Mouse (Mus musculus): ENCODE results near the gene Fbxl5. TPM values are rescaled to one million over a fixed set of nuclear protein-coding genes. Genes with fewer than 3 reads are reported as not detected.

The Fbxl5 gene
- 70.6 TPM for polyA plus RNA-seq (2017; shearing (Covaris generic))

GRCm38 (mm10) chr5:43821538-43821937 is at the start of gene Fbxl5:
Gene Fbxl5, minus strand, starts transcription at chr5:43821638.

DNA sequence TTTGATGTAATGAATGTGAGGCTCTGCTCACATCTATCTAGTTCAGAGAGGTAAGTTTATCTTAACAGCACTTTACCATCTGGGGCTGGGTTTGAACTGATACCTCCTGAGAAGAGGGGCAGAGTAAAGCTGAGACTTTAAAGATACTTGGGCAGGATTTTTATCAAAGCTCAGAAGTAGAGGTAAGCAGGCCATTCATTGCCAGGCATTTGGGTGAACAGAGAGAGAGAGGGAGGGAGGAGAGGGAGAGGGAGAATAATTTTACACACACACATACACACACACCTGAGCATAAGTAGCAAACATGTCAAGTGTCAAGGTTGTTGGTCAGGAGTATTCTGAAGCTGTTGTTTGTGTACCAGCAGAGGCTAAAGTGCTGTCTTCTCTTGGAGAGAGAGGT is 46.8 kb upstream of the Fbxl5 start, which contains the start of gene Cd38:
Gene Cd38 (plus strand): TSS at position 301 of the 400 bp plus-strand sequence.

DNA sequence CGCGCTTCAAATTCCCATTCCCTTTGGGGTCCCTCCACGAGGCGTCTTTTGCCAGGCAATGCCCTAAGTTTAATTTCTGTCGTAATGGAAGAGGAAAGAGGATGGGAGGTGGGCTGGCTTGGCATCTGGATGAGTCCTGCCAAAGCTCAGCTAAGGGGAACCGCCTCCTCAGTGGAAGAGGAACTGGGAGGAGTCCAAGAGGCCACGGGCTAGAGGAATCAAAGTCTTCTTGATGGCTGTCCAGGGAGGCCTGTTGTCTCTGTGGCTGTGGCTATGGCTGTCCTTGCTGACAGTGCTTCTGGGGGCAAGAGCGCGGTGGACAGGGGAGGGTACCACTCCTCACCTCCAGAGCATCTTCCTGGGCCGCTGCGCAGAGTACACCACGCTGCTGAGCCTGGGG is 2.7 kb downstream of the Fbxl5 start, which contains the start of gene Bst1:
Gene Bst1 (plus strand): TSS at position 191 of the 400 bp plus-strand sequence.

Other genes with a start within 250 kb of the Fbxl5 start
- gene Cc2d2a, start 159.3 kb downstream of the Fbxl5 start, polyA plus RNA-seq (2017; shearing (Covaris generic)), result 1.0 TPM
- gene Bst1, start 2.8 kb downstream of the Fbxl5 start, polyA plus RNA-seq (2017; shearing (Covaris generic)), result 0.31 TPM
- gene Cd38, start 46.9 kb upstream of the Fbxl5 start, polyA plus RNA-seq (2017; shearing (Covaris generic)), result 29.4 TPM
- gene Gm7879, start 91.5 kb upstream of the Fbxl5 start, polyA plus RNA-seq (2017; shearing (Covaris generic)), result 0.51 TPM
- gene Fgfbp1, start 160.1 kb upstream of the Fbxl5 start, polyA plus RNA-seq (2017; shearing (Covaris generic)), result 0.14 TPM

All from CD4-positive, CD25-positive, alpha-beta regulatory T cell (primary cell).